Mouse (Mus musculus): ENCODE results near the gene Macrod2. TPM values are rescaled to one million over a fixed set of nuclear protein-coding genes. Genes with fewer than 3 reads are reported as not detected.

Macrod2 gene
- total and polyA plus RNA-seq, 2 experiments = 2.0 to 3.3 TPM

DNA sequence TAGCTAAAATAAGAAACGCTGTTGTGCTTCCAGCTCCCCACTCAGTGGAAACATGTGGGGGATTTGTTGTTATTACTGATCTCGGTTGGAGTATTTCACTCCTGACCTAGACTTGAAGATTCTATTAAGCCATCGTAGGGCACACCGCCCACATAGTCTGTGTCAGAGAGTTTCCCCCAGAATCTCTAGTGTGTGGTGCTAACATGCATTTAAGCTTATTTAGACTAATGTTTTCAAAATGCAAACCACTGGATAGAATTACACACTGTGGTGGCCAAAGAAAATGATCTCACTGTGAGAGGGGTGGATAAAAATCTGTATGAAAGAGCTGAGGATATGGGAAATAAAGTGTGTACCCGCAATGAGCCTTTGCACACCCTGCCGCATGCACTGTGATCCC, 834.7 kb downstream of the Macrod2 start:
- TF ChIP-seq CTCF (IDR thresholded peaks at IDR 0.05; ENCODE audit: low read depth, low read length) = no peak
- TF ChIP-seq POLR2A (IDR thresholded peaks at IDR 0.05; ENCODE audit: extremely low read depth, insufficient read depth, low read length) = no peak
- Histone ChIP-seq H3K27ac (replicated peaks; ENCODE audit: insufficient read depth, low read depth, low read length) (no peak overlapping the region), H3K79me2 (ENCODE audit: control insufficient read depth, insufficient read depth, low read length) (no peaks in the 10 kb centered on the region), H3K9ac (ENCODE audit: low read depth, low read length) (no peak overlapping the region), H3K36me3 (ENCODE audit: control insufficient read depth, insufficient read depth, low read length) (no peaks in the 10 kb centered on the region), H3K4me1 (ENCODE audit: control insufficient read depth, insufficient read depth, low read length) (no peaks in the 10 kb centered on the region), H3K4me3 (ENCODE audit: insufficient read depth, low read depth, low read length) (no peak overlapping the region), H3K27me3 (ENCODE audit: control insufficient read depth, insufficient read depth, low read length) (no peaks in the 10 kb centered on the region)
- 85% methylated on average over 6 of the region's 6 CpGs for WGBS
- no peak for DNase-seq (ENCODE audit: extremely low read depth, low read depth, low spot score)

DNA sequence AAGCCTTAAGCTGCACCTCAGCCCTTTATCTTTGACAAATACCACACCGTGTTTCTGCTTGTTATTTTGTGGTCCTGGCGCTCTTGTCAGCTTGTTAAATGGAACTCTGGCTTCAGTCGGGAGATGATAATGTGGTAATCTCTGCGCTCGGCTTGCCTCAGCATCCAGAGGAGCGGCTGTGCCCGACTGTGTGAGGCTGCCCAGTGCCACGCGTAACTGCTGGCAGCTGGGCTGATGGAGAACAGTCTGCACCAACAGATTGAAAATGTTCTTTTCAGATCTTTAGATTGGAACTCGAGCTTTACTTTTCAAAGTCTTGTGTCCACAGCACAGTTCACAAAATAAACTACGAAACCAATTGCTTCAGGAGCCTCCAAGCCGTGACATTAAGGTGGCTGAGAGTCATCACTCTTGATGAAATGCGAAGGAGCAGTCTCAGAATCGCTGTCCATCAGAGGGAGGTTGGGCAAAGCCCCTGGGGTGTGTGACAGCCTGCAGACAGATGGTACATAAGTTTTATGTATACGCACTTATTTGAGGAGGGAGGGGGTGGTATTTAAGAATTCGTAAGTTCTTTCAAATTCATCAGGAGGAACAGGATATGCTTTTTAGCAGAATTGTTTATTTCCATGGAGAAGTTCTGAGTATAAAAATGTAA, 836.0 kb downstream of the Macrod2 start:
- WGBS = 37% methylated on average over 16 of the region's 16 CpGs
- TF ChIP-seq CTCF (IDR thresholded peaks at IDR 0.05; ENCODE audit: low read depth, low read length) (no peak), POLR2A (IDR thresholded peaks at IDR 0.05; ENCODE audit: extremely low read depth, insufficient read depth, low read length) (no peak)
- no peak for DNase-seq (ENCODE audit: extremely low read depth, low read depth, low spot score)
- H3K36me3 ChIP-seq (ENCODE audit: control insufficient read depth, insufficient read depth, low read length) = no peaks in the 10 kb centered on the region
- H3K9ac ChIP-seq (ENCODE audit: low read depth, low read length) = no peak overlapping the region
- no peaks in the 10 kb centered on the region for H3K27me3 ChIP-seq (ENCODE audit: control insufficient read depth, insufficient read depth, low read length)
- no peaks in the 10 kb centered on the region for H3K4me1 ChIP-seq (ENCODE audit: control insufficient read depth, insufficient read depth, low read length)
- H3K27ac ChIP-seq (replicated peaks; ENCODE audit: insufficient read depth, low read depth, low read length) = no peak overlapping the region
- H3K79me2 ChIP-seq (ENCODE audit: control insufficient read depth, insufficient read depth, low read length) = no peaks in the 10 kb centered on the region
- H3K4me3 ChIP-seq (ENCODE audit: insufficient read depth, low read depth, low read length) = no peak overlapping the region

DNA sequence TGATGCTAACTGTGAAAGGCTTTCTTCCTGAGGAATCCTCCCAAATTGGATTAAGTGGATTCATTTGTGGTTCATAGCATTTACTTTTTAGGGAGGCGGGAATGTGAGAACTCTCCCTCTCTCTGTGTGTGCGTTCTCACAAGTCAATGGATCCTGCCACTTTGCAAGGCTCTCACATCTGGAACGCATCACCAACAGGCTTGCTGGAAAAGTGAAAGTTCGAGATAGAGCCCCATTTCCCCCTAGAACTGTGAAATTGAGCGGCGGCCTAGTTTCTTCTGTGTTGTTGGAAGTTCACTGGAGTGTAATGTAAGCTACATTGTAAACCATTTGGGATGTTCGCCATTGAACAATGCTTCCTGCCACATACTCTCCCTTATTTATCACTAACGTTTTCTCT, 839.2 kb downstream of the Macrod2 start:
- H3K36me3 ChIP-seq (ENCODE audit: control insufficient read depth, insufficient read depth, low read length) = no peaks in the 10 kb centered on the region
- 80% methylated on average over 8 of the region's 8 CpGs for WGBS
- H3K9ac ChIP-seq (ENCODE audit: low read depth, low read length) = no peak overlapping the region
- no peak overlapping the region for H3K27ac ChIP-seq (replicated peaks; ENCODE audit: insufficient read depth, low read depth, low read length)
- H3K4me1 ChIP-seq (ENCODE audit: control insufficient read depth, insufficient read depth, low read length) = no peaks in the 10 kb centered on the region
- H3K4me3 ChIP-seq (ENCODE audit: insufficient read depth, low read depth, low read length) = no peak overlapping the region
- TF ChIP-seq CTCF (IDR thresholded peaks at IDR 0.05; ENCODE audit: low read depth, low read length) (no peak), POLR2A (IDR thresholded peaks at IDR 0.05; ENCODE audit: extremely low read depth, insufficient read depth, low read length) (no peak)
- H3K27me3 ChIP-seq (ENCODE audit: control insufficient read depth, insufficient read depth, low read length) = no peaks in the 10 kb centered on the region
- no peaks in the 10 kb centered on the region for H3K79me2 ChIP-seq (ENCODE audit: control insufficient read depth, insufficient read depth, low read length)
- DNase-seq (ENCODE audit: extremely low read depth, low read depth, low spot score) = no peak

DNA sequence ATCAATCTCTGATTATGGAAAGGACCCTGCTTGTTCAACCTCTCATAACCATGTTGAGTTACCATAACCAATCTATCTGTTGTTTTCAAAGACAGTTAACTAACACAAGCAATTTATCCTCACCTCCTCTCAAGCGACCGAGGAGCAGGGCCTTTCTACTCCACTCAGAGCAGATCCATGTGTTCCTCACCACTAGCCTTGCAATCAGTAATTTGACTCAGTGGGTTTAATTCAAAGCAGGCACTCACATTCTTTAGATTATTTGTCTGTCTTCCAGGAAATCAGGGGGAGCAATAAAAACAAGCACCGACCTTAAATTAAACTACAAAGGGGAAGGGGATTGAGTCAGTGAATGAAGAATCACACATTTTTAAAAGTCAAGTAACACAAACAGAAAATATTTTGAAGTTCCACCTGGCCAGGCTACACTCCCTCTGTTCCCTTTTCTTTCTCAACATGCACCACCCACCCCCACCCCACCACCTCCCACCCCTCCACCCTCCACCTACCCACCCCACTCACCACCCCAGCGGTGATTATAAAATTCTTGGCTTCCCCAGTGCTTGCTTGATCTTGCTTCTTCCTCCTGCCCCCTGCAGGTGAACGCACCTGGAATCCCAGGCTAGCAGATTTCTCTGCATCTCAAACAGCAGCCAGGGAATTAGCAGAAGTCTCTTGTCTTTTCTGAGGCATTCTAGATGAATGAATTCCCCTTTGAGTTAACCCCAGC, 839.8 kb downstream of the Macrod2 start:
- Histone ChIP-seq H3K27me3 (ENCODE audit: control insufficient read depth, insufficient read depth, low read length) (no peaks in the 10 kb centered on the region), H3K27ac (replicated peaks; ENCODE audit: insufficient read depth, low read depth, low read length) (no peak overlapping the region), H3K36me3 (ENCODE audit: control insufficient read depth, insufficient read depth, low read length) (no peaks in the 10 kb centered on the region), H3K9ac (ENCODE audit: low read depth, low read length) (no peak overlapping the region), H3K4me1 (ENCODE audit: control insufficient read depth, insufficient read depth, low read length) (no peaks in the 10 kb centered on the region), H3K79me2 (ENCODE audit: control insufficient read depth, insufficient read depth, low read length) (no peaks in the 10 kb centered on the region), H3K4me3 (ENCODE audit: insufficient read depth, low read depth, low read length) (no peak overlapping the region)
- 52% methylated on average over 5 of the region's 5 CpGs for WGBS
- TF ChIP-seq POLR2A (IDR thresholded peaks at IDR 0.05; ENCODE audit: extremely low read depth, insufficient read depth, low read length) (no peak), CTCF (IDR thresholded peaks at IDR 0.05; ENCODE audit: low read depth, low read length) (no peak)
- no peak for DNase-seq (ENCODE audit: extremely low read depth, low read depth, low spot score)

DNA sequence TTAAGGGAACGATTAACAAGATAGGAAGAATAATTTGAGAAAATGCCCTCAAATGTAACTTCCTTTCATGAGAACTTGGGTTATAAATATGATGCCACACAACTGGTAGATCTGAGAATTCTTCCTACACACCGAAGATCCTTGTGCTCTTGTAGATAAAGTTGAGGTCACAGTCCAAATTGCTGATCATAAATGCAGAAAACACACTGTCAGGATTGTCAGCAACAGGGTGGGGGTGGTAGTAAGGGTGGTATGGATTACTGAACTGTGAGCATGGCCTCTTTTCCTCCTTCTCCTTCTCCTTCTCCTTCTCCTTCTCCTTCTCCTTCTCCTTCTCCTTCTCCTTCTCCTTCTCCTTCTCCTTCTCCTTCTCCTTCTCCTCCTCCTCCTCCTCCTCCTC, 852.6 kb downstream of the Macrod2 start:
- WGBS = 85% methylated on average over 2 of the region's 2 CpGs
- DNase-seq (ENCODE audit: extremely low read depth, low read depth, low spot score) = no peak
- TF ChIP-seq POLR2A (IDR thresholded peaks at IDR 0.05; ENCODE audit: extremely low read depth, insufficient read depth, low read length) (no peak), CTCF (IDR thresholded peaks at IDR 0.05; ENCODE audit: low read depth, low read length) (no peak)
- Histone ChIP-seq H3K79me2 (ENCODE audit: control insufficient read depth, insufficient read depth, low read length) (no peaks in the 10 kb centered on the region), H3K4me3 (ENCODE audit: insufficient read depth, low read depth, low read length) (no peak overlapping the region), H3K36me3 (ENCODE audit: control insufficient read depth, insufficient read depth, low read length) (no peaks in the 10 kb centered on the region), H3K4me1 (ENCODE audit: control insufficient read depth, insufficient read depth, low read length) (no peaks in the 10 kb centered on the region), H3K27me3 (ENCODE audit: control insufficient read depth, insufficient read depth, low read length) (no peaks in the 10 kb centered on the region), H3K27ac (replicated peaks; ENCODE audit: insufficient read depth, low read depth, low read length) (no peak overlapping the region), H3K9ac (ENCODE audit: low read depth, low read length) (no peak overlapping the region)

DNA sequence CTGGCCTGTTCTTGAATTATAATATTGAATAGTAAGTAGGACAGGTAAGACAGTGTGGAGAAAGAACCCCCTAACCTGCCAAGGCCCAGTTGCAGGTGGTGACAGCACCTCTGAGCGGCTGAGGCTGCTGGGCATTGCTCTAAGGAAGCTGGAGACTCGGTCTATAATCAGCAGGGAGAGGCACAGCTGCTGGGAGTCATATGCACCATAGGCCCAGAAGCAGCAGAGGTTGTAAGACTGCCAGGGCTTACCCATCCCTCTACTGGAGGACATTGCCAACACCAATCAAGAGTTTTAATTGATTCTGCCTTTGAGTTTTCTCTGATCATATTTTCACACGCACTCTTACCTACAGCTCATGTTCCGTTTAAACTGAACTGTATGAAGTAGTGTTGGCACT, 869.5 kb downstream of the Macrod2 start:
- Histone ChIP-seq H3K4me3 (ENCODE audit: insufficient read depth, low read depth, low read length) (no peak overlapping the region), H3K27ac (replicated peaks; ENCODE audit: insufficient read depth, low read depth, low read length) (no peak overlapping the region), H3K79me2 (ENCODE audit: control insufficient read depth, insufficient read depth, low read length) (no peaks in the 10 kb centered on the region), H3K36me3 (ENCODE audit: control insufficient read depth, insufficient read depth, low read length) (no peaks in the 10 kb centered on the region), H3K4me1 (ENCODE audit: control insufficient read depth, insufficient read depth, low read length) (no peaks in the 10 kb centered on the region), H3K9ac (ENCODE audit: low read depth, low read length) (no peak overlapping the region), H3K27me3 (ENCODE audit: control insufficient read depth, insufficient read depth, low read length) (no peaks in the 10 kb centered on the region)
- no peak for DNase-seq (ENCODE audit: extremely low read depth, low read depth, low spot score)
- 90% methylated on average over 4 of the region's 4 CpGs for WGBS
- TF ChIP-seq CTCF (IDR thresholded peaks at IDR 0.05; ENCODE audit: low read depth, low read length) = no peak
